Mouse (Mus musculus): ENCODE results near the gene Kcnj5. TPM values are rescaled to one million over a fixed set of nuclear protein-coding genes. Genes with fewer than 3 reads are reported as not detected.

Gene Kcnj5
- total RNA-seq (2021): not detected
- long read RNA-seq, experiment 1: 0 reads
- long read RNA-seq, experiment 2: 0 reads

DNA sequence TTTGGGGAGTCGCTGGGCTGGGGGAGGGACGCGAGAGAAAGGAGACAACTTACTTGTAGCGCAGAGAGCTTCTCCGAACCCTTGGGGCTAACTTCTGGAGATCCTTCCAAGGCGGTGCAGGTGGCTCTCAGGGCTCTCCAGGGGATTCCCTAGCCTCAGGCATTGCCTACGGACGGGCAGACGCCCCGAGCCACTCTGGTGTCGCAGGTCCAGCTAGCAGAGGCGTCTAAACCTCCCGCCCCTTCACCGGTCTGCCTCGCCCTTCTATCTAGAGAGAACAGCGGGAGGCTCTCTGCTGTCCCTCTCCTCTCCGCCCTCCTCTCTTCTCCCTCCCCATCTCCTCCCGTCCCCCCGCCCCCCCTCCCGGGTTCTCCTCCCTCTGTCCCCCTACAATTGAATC, at the start of gene Kcnj5:
Gene Kcnj5 (minus strand): TSS at position 300 of the 400 bp plus-strand sequence.
- no peak within 1 kb of the TSS for H3K4me3 ChIP-seq
- TF ChIP-seq CTCF (IDR thresholded peaks at IDR 0.05): no peak
- DNase-seq: no peak
- no peak within 1 kb of the TSS for H3K27ac ChIP-seq
- intact Hi-C loops (cut with DNase I): no loop called here

GRCm38 (mm10) chr9:32392716-32393115, 48.6 kb upstream of the Kcnj5 start:
- Histone ChIP-seq H3K27ac (no peak overlapping the region), H3K4me3 (no peak overlapping the region)
- DNase-seq: no peak
- intact Hi-C loops (cut with DNase I): no loop called here
- no peak for TF ChIP-seq CTCF (IDR thresholded peaks at IDR 0.05)

- no peak for DNase-seq
- Histone ChIP-seq H3K4me3 (no peak overlapping the region), H3K27ac (no peak overlapping the region)
- intact Hi-C loops (cut with DNase I): no loop called here
- TF ChIP-seq CTCF (IDR thresholded peaks at IDR 0.05): no peak
Observed at GRCm38 (mm10) chr9:32391701-32392100, 47.6 kb upstream of the Kcnj5 start.

DNA sequence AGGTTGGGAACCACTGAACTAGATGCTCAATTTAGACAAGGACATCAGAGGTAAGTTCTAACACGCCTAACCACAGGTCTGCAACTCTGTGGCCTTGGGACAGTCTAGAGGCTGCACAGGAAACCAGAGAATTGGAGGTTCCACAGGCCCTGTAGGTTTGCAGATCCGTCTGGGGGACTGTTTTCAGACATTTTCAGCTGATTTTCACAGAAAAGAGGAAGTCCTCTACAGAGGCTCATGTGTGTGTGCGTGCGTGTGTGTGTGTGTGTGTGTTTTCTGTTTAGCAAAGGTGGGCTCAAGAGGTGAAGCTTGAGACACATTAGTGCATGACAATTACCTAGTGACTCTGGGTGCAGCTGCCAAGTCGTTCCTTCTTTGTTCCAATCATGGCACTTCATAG, 46.9 kb upstream of the Kcnj5 start:
- intact Hi-C loops (cut with DNase I): no loop called here
- Histone ChIP-seq H3K4me3 (no peak overlapping the region), H3K27ac (no peak overlapping the region)
- TF ChIP-seq CTCF (IDR thresholded peaks at IDR 0.05): no peak
- no peak for DNase-seq

DNA sequence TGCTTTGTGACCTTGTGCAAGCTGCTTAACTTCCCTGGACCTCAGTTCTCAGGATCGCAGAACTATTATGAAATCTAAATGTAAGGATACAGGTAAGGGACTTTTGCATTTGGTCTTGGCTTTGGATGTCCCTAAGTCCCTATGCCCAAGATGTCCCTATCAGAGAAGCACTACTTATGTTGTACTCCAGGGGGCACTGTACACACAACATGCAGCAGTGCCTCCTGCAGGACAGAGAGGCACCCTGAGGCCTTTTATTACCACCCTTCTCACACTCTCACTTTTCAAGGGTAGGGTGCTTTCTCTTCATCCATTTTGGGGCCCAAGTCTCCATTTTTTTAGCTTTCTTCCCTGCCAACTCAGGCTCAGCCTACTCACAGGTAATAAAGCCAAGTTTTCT, 44.0 kb upstream of the Kcnj5 start:
- peak; percentile 48 for TF ChIP-seq CTCF (IDR thresholded peaks at IDR 0.05)
- Histone ChIP-seq H3K4me3 (no peak overlapping the region), H3K27ac (no peak overlapping the region)
- intact Hi-C loops (cut with DNase I): no loop called here
- DNase-seq: no peak

- no peak for TF ChIP-seq CTCF (IDR thresholded peaks at IDR 0.05)
- Histone ChIP-seq H3K4me3 (no peak overlapping the region), H3K27ac (no peak overlapping the region)
- no peak for DNase-seq
- intact Hi-C loops (cut with DNase I): no loop called here
Observed at GRCm38 (mm10) chr9:32384906-32385305, 40.8 kb upstream of the Kcnj5 start.

DNA sequence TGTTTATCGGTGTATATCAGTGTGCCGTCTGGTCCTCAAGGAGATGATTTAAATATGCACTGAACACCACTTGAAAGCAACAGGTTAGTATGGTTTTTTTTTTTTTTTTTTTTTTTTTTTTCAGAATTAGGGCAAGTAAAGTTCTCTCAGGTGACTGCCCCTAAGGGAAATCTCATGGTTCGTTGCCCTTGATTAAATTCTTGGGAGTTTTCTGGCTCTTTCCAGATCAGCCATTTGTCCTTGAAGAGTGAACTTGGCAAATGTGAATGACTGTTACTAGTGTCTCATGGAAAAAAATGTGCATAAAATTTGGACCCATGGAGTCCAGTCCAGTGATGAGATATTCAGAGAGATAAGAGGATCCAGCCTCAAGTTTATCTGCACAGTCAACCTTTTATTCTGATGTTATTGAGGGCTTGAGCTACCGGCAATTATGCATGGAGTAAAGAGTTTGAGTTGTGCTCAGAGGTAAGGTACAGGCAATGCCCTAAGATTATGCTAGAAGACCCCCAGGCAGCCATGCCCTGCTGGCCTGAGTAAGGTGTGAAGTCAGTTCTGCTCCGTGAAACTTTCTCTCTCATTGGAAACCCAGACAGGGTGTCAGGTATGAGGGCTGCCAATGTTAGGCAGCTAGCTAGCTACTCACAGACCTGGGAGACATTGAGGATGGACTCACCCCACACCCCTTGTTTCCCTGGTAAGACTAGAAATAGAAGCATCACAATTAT, 32.9 kb upstream of the Kcnj5 start:
- TF ChIP-seq CTCF (IDR thresholded peaks at IDR 0.05): no peak
- no peak overlapping the region for H3K4me3 ChIP-seq
- DNase-seq: no peak
- H3K27ac ChIP-seq: no peak overlapping the region
- intact Hi-C loops (cut with DNase I): no loop called here

DNA sequence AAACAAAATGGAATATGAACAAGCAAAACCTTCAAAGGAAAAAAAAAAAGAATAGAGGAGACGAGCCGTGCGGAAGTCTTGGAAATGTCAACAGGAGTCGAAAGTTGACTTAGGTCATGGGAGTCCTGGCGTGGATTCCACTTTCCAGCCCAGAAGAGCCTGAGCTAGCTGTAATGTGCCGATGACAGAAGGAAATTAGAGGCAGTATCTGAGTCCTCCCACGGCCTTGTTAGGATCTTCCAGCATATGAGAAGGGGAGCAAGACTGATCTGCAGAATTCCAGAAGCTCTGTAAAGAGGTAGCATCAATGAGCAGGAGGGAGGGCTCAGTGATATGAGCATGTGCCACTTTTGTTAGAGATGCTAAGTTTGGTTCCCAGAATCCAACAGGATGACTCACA, 31.9 kb upstream of the Kcnj5 start:
- H3K4me3 ChIP-seq: no peak overlapping the region
- intact Hi-C loops (cut with DNase I): no loop called here
- TF ChIP-seq CTCF (IDR thresholded peaks at IDR 0.05): no peak
- no peak overlapping the region for H3K27ac ChIP-seq
- DNase-seq: no peak

DNA sequence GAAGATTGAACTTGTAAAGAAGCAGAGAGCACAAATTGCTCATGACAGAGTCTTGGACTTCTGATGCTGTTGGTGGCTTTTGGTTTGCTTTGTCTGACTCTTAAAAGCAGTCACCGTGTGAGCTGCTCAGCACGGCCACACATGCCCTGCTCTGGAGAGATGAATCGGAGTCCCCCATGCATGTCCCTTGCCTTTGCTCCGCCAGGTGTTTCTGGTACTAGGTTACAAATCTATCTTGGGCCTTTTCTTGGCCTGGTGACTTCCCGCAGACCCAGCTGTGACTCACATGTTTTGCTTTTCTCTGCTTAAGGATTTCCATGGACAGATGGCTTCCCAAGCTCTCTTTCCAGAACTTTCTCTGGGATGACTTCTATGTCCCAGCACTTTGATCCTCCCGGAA, 29.5 kb upstream of the Kcnj5 start:
- no peak overlapping the region for H3K27ac ChIP-seq
- DNase-seq: no peak
- H3K4me3 ChIP-seq: no peak overlapping the region
- intact Hi-C loops (cut with DNase I): no loop called here
- no peak for TF ChIP-seq CTCF (IDR thresholded peaks at IDR 0.05)

GRCm38 (mm10) chr9:32372202-32372601, 28.1 kb upstream of the Kcnj5 start, which contains the start of gene Kcnj1:
Gene Kcnj1 (plus strand): TSS chr9:32372493.
- no peak for DNase-seq
- H3K27ac ChIP-seq: no peak within 1 kb of the TSS
- TF ChIP-seq CTCF (IDR thresholded peaks at IDR 0.05): no peak
- no peak within 1 kb of the TSS for H3K4me3 ChIP-seq
- intact Hi-C loops (cut with DNase I): no loop called here

- Histone ChIP-seq H3K27ac (no peak overlapping the region), H3K4me3 (no peak overlapping the region)
- TF ChIP-seq CTCF (IDR thresholded peaks at IDR 0.05): no peak
- DNase-seq: no peak
- intact Hi-C loops (cut with DNase I): no loop called here
Observed at GRCm38 (mm10) chr9:32369388-32369787, 25.2 kb upstream of the Kcnj5 start.

DNA sequence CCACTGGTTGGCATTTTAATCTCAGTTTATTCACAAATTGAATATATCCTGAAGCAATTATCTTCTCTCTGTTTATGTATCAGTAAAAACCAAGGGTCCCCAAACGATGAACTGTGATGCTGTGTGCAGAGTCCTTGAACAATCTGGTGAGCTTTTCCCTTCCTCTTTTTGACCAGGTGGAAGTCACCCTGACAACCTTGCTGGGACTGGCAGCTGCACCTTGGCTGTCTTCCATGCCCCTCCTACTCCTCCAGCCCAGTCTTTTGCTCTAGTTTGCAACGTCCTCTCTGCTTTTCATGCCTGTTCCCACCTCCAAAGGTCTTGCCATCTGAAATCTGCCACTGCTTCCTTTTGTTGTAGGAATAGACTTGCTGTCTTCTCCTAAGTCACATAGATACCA, 24.7 kb upstream of the Kcnj5 start:
- Histone ChIP-seq H3K4me3 (no peak overlapping the region), H3K27ac (no peak overlapping the region)
- intact Hi-C loops (cut with DNase I): no loop called here
- DNase-seq: no peak
- no peak for TF ChIP-seq CTCF (IDR thresholded peaks at IDR 0.05)

DNA sequence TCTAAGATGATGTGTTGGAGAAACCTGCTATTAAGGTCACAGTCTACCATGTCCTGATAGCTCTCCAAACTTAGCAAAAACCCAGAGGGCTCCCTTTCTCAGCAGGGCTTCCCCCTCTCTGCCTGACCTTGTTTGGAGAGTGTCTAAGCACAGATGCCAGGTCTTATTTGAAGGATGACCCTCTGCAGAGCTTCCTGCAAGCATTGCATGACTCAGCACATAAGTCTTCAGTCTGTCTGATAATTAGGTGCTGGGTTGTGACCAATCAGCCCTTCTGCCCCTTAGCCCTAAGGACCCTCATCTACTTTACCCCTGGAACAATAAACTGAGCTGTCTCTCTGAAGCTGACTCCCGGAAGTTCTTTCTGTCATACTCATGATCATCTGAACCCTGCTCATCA, 16.6 kb upstream of the Kcnj5 start:
- no peak for TF ChIP-seq CTCF (IDR thresholded peaks at IDR 0.05)

GRCm38 (mm10) chr9:32350332-32350731, 6.2 kb upstream of the Kcnj5 start:
- H3K4me3 ChIP-seq: no peak overlapping the region
- peak; percentile 66 for DNase-seq
- TF ChIP-seq CTCF (IDR thresholded peaks at IDR 0.05): peak; percentile 83
- no peak overlapping the region for H3K27ac ChIP-seq
- intact Hi-C loops (cut with DNase I): loop anchor here (1.0 kb wide), 1 partner anchor 78 kb away; no protein-coding TSS in a partner anchor

More for the DNA sequence above, 16.6 kb upstream of the Kcnj5 start:
- no peak overlapping the region for H3K27ac ChIP-seq
- DNase-seq: no peak
- no peak overlapping the region for H3K4me3 ChIP-seq
- intact Hi-C loops (cut with DNase I): no loop called here
